Mouse (Mus musculus): ENCODE measurements at regions not wholly inside any gene's neighbourhood (a gene's known extent, or its start where the extent isn't known, plus 50 kb on each side); places are given as distances from the start of the nearest gene placed in this dataset.

- no peaks in the 10 kb centered on the region for H3K4me1 ChIP-seq (ENCODE audit: control insufficient read depth in 1 of 2, insufficient read depth in 2 of 2)
- H3K36me3 ChIP-seq (replicated peaks in 1 of 2; ENCODE audit: control insufficient read depth in 1 of 2, insufficient read depth in 1 of 2, low read length in 1 of 2) = no peaks in the 10 kb centered on the region
- no peak overlapping the region for H3K4me3 ChIP-seq (replicated peaks in 1 of 3; ENCODE audit: low read depth in 2 of 3, low read length in 2 of 3, poor library complexity in 1 of 3)
- no peaks in the 10 kb centered on the region for H3K27me3 ChIP-seq (replicated peaks)
- no peak overlapping the region for H3K4me2 ChIP-seq (ENCODE audit: insufficient read depth, low read depth, poor library complexity, severe bottlenecking)
- H3K27ac ChIP-seq (ENCODE audit: insufficient read depth, low read depth) = no peak overlapping the region
- H3K9ac ChIP-seq (ENCODE audit: insufficient read depth, low read depth) = no peak overlapping the region
- TF ChIP-seq USF2 (conservative IDR thresholded peaks at IDR 0.05; ENCODE audit: low read depth, low read length) (no peak), ELF1 (IDR thresholded peaks at IDR 0.05; ENCODE audit: low read depth, low read length) (no peak), MAFK (IDR thresholded peaks at IDR 0.05; ENCODE audit: insufficient replicate concordance, low read length) (no peak), TBP (conservative IDR thresholded peaks at IDR 0.05; ENCODE audit: low read depth, low read length) (no peak), MAX (IDR thresholded peaks at IDR 0.05; ENCODE audit: low read length) (no peak), ZNF384 (IDR thresholded peaks at IDR 0.05; ENCODE audit: low read depth, low read length) (no peak), IRF4 (IDR thresholded peaks at IDR 0.05; ENCODE audit: low read depth, low read length) (no peak), CTCF (conservative IDR thresholded peaks at IDR 0.05 in 1 of 2, IDR thresholded peaks at IDR 0.05 in 1 of 2; ENCODE audit: low read depth in 2 of 2, low read length in 2 of 2) (no peak)
- DNase-seq (ENCODE audit: extremely low read depth) = no peak
- dilution Hi-C loops (cut with MboI; ENCODE audit: extremely low pct_ligation_motif_present, extremely low pct_unique_long_range_greater_than_20kb, low sequenced_read_pairs) (no loop called here), in situ Hi-C loops (cut with MboI; ENCODE audit: low pct_ligation_motif_present, low pct_unique_long_range_greater_than_20kb, low sequenced_read_pairs) (loop anchor here (25.0 kb wide), 1 partner anchor 231 kb away; no protein-coding TSS in a partner anchor)
- peaks cover 4% of the 10 kb centered on the region for H3K9me3 ChIP-seq (replicated peaks; ENCODE audit: low read length)
- no peaks in the 10 kb centered on the region for H3K79me2 ChIP-seq (replicated peaks; ENCODE audit: control insufficient read depth, extremely low read depth, insufficient read depth, poor library complexity, severe bottlenecking)
Observed at GRCm38 (mm10) chr9:61293223-61293985, 78.8 kb upstream of the Tle3 start.

GRCm38 (mm10) chr9:61295001-61295400, 77.2 kb upstream of the Tle3 start:
- Histone ChIP-seq H3K27me3 (replicated peaks) (no peaks in the 10 kb centered on the region), H3K9me3 (replicated peaks; ENCODE audit: low read length) (peaks cover 4% of the 10 kb centered on the region), H3K36me3 (replicated peaks in 1 of 2; ENCODE audit: control insufficient read depth in 1 of 2, insufficient read depth in 1 of 2, low read length in 1 of 2) (no peaks in the 10 kb centered on the region), H3K27ac (ENCODE audit: insufficient read depth, low read depth) (no peak overlapping the region), H3K9ac (ENCODE audit: insufficient read depth, low read depth) (no peak overlapping the region), H3K4me1 (ENCODE audit: control insufficient read depth in 1 of 2, insufficient read depth in 2 of 2) (peaks cover 0 to 7% of the 10 kb centered on the region in 2 experiments; a peak in 2 of 4 replicates), H3K4me2 (ENCODE audit: insufficient read depth, low read depth, poor library complexity, severe bottlenecking) (no peak overlapping the region), H3K4me3 (replicated peaks in 1 of 3; ENCODE audit: low read depth in 2 of 3, low read length in 2 of 3, poor library complexity in 1 of 3) (no peak overlapping the region), H3K79me2 (replicated peaks; ENCODE audit: control insufficient read depth, extremely low read depth, insufficient read depth, poor library complexity, severe bottlenecking) (no peaks in the 10 kb centered on the region)
- dilution Hi-C loops (cut with MboI; ENCODE audit: extremely low pct_ligation_motif_present, extremely low pct_unique_long_range_greater_than_20kb, low sequenced_read_pairs) = no loop called here
- TF ChIP-seq TBP (conservative IDR thresholded peaks at IDR 0.05; ENCODE audit: low read depth, low read length) = no peak
- in situ Hi-C loops (cut with MboI; ENCODE audit: low pct_ligation_motif_present, low pct_unique_long_range_greater_than_20kb, low sequenced_read_pairs) = loop anchor here (25.0 kb wide), 1 partner anchor 233 kb away; no protein-coding TSS in a partner anchor
- no peak for DNase-seq (ENCODE audit: extremely low read depth)

GRCm38 (mm10) chr9:61296311-61296947, 75.7 kb upstream of the Tle3 start:
- no peaks in the 10 kb centered on the region for H3K79me2 ChIP-seq (replicated peaks; ENCODE audit: control insufficient read depth, extremely low read depth, insufficient read depth, poor library complexity, severe bottlenecking)
- dilution Hi-C loops (cut with MboI; ENCODE audit: extremely low pct_ligation_motif_present, extremely low pct_unique_long_range_greater_than_20kb, low sequenced_read_pairs) = no loop called here
- H3K36me3 ChIP-seq (replicated peaks in 1 of 2; ENCODE audit: control insufficient read depth in 1 of 2, insufficient read depth in 1 of 2, low read length in 1 of 2) = no peaks in the 10 kb centered on the region
- in situ Hi-C loops (cut with MboI; ENCODE audit: low pct_ligation_motif_present, low pct_unique_long_range_greater_than_20kb, low sequenced_read_pairs) = loop anchor here (25.0 kb wide), 1 partner anchor 234 kb away; no protein-coding TSS in a partner anchor
- TF ChIP-seq IRF4 (IDR thresholded peaks at IDR 0.05; ENCODE audit: low read depth, low read length) = no peak
- no peak overlapping the region for H3K4me2 ChIP-seq (ENCODE audit: insufficient read depth, low read depth, poor library complexity, severe bottlenecking)
- H3K9me3 ChIP-seq (replicated peaks; ENCODE audit: low read length) = peaks cover 4% of the 10 kb centered on the region
- DNase-seq (ENCODE audit: extremely low read depth) = no peak
- H3K9ac ChIP-seq (ENCODE audit: insufficient read depth, low read depth) = no peak overlapping the region
- no peak overlapping the region for H3K4me3 ChIP-seq (replicated peaks in 1 of 3; ENCODE audit: low read depth in 2 of 3, low read length in 2 of 3, poor library complexity in 1 of 3)
- H3K27ac ChIP-seq (ENCODE audit: insufficient read depth, low read depth) = no peak overlapping the region
- peaks cover 3 to 20% of the 10 kb centered on the region in 2 experiments; a peak in 2 of 4 replicates for H3K4me1 ChIP-seq (ENCODE audit: control insufficient read depth in 1 of 2, insufficient read depth in 2 of 2)
- H3K27me3 ChIP-seq (replicated peaks) = no peaks in the 10 kb centered on the region
